Mouse (Mus musculus): ENCODE results near the gene Cyp2c65.
"Not testable (repeated sequence)": the region's sequence is repeated elsewhere in the genome, so short reads cannot be mapped to it uniquely, and the experiment has no call there.

The Cyp2c65 gene

GRCm38 (mm10) chr19:39060719-39061118 is at the start of gene Cyp2c65:
Gene Cyp2c65, plus strand, starts transcription at chr19:39061015.
- no peak for DNase-seq (ENCODE audit: low read depth in 1 of 2, low spot score in 2 of 2)

GRCm38 (mm10) chr19:39057928-39058327 is 2.9 kb upstream of the Cyp2c65 start:
- no peak for DNase-seq (ENCODE audit: low read depth in 1 of 2, low spot score in 2 of 2)

GRCm38 (mm10) chr19:39098779-39099178 is 38.0 kb downstream of the Cyp2c65 start:
- not testable (repeated sequence) for DNase-seq (ENCODE audit: low read depth in 1 of 2, low spot score in 2 of 2)

GRCm38 (mm10) chr19:39113644-39114043 is 52.8 kb downstream of the Cyp2c65 start, which contains the start of gene Cyp2c66:
Gene Cyp2c66, plus strand, starts transcription at chr19:39113898.
- DNase-seq (ENCODE audit: low read depth in 1 of 2, low spot score in 2 of 2), result no peak

Data from monocyte, adult 2 months (primary cell).